Mouse (Mus musculus) liver, embryonic 11.5 days (tissue): ENCODE results near the gene Dnaja2. TPM values are rescaled to one million over a fixed set of nuclear protein-coding genes. Genes with fewer than 3 reads are reported as not detected.

ENCODE experiments used
- ATAC-seq: fragments of 200-750 bp; cut with Nextera tagmentation; replicated peaks from 2 replicates; pipeline ENCODE4 v1.8.0; 2017; ENCODE audit warnings: moderate number of reproducible peaks, mild to moderate bottlenecking, moderate TSS enrichment, moderate library complexity; ENCODE audit not compliant: low FRiP score
- DNase-seq: peaks from one replicate; pipeline ENCODE4 v3.0.0-alpha.2; 2017; ENCODE audit warnings: low spot score
- H3K27ac ChIP-seq: fragments of 300-500 bp; sonication (generic); 2 replicates; pipeline ENCODE4 v1.5.1; 2014; ENCODE audit warnings: mild to moderate bottlenecking, low read depth, low read length, control low read depth
- H3K27me3 ChIP-seq: fragments of 300-500 bp; sonication (generic); replicated peaks from 2 replicates; pipeline ENCODE4 v1.6.1; 2014; ENCODE audit warnings: low read length, mixed read lengths; ENCODE audit not compliant: control insufficient read depth, insufficient read depth
- H3K36me3 ChIP-seq: fragments of 300-500 bp; sonication (generic); 2 replicates; pipeline ENCODE4 v1.6.1; 2014; ENCODE audit warnings: mild to moderate bottlenecking, low read length, moderate library complexity, mixed read lengths; ENCODE audit not compliant: control insufficient read depth, insufficient read depth
- H3K4me1 ChIP-seq: fragments of 300-500 bp; sonication (generic); replicated peaks from 2 replicates; pipeline ENCODE4 v1.6.1; 2014; ENCODE audit warnings: low read length, mixed read lengths; ENCODE audit not compliant: control insufficient read depth, insufficient read depth
- H3K4me2 ChIP-seq: fragments of 300-500 bp; sonication (generic); 2 replicates; pipeline ENCODE4 v1.6.1; 2014; ENCODE audit warnings: mild to moderate bottlenecking, control low read depth, moderate library complexity
- H3K4me3 ChIP-seq: fragments of 300-500 bp; sonication (generic); 2 replicates; pipeline ENCODE4 v1.5.1; 2014; ENCODE audit warnings: low read depth, low read length, control low read depth
- H3K9ac ChIP-seq: fragments of 300-500 bp; sonication (generic); 2 replicates; pipeline ENCODE4 v1.6.1; 2014; ENCODE audit warnings: low read depth, low read length, control low read depth
- H3K9me3 ChIP-seq: fragments of 300-500 bp; sonication (generic); 2 replicates; pipeline ENCODE4 v1.6.1; 2016; ENCODE audit warnings: low read length, inconsistent platforms, mixed read lengths; ENCODE audit not compliant: control insufficient read depth
- WGBS: fragments of 180-500 bp; shearing (Covaris S2); extraction: QIAGEN DNeasy Blood & Tissue Kit; methylation state at CpG from one replicate; pipeline ENCODE4 v1.1.7; 2014; 5-methylcytosine and 5-hydroxymethylcytosine counted together
- polyA plus RNA-seq: library from polyadenylated mRNA; unstranded; fragments of >200 nt; fragmentation: Nextera tagmentation; extraction: Ambion mirVana; gene quantifications from 2 replicates; pipeline ENCODE4 v1.2.1, GENCODE M21; 2014

Dnaja2 gene
- polyA plus RNA-seq, 1 experiment from 2014 or later, result 163 TPM

- no peaks in the 10 kb centered on the region for H3K27me3 ChIP-seq
- no peak for DNase-seq
- no peak overlapping the region for H3K9ac ChIP-seq
- no peak overlapping the region for H3K27ac ChIP-seq
- 60% methylated on average over 3 of the region's 3 CpGs for WGBS
- no peak overlapping the region for H3K4me3 ChIP-seq
- no peak for ATAC-seq
- H3K36me3 ChIP-seq, result no peaks in the 10 kb centered on the region
- H3K9me3 ChIP-seq, result no peaks in the 10 kb centered on the region
- H3K4me1 ChIP-seq, result no peaks in the 10 kb centered on the region
- no peak overlapping the region for H3K4me2 ChIP-seq
Observed at GRCm38 (mm10) chr8:85593324-85593723, 38.2 kb upstream of the Dnaja2 start.

- ATAC-seq, result no peak
- no peak for DNase-seq
- no peak overlapping the region for H3K4me3 ChIP-seq
- H3K4me1 ChIP-seq, result no peaks in the 10 kb centered on the region
- no peak overlapping the region for H3K27ac ChIP-seq
- WGBS, result 83% methylated on average over 1 of the region's 1 CpGs
- H3K36me3 ChIP-seq, result no peaks in the 10 kb centered on the region
- no peak overlapping the region for H3K9ac ChIP-seq
- no peaks in the 10 kb centered on the region for H3K27me3 ChIP-seq
- H3K4me2 ChIP-seq, result no peak overlapping the region
- no peaks in the 10 kb centered on the region for H3K9me3 ChIP-seq
Observed at GRCm38 (mm10) chr8:85591532-85591931, 36.4 kb upstream of the Dnaja2 start.

GRCm38 (mm10) chr8:85590258-85590657, 35.1 kb upstream of the Dnaja2 start:
- H3K4me1 ChIP-seq, result no peaks in the 10 kb centered on the region
- no peak for ATAC-seq
- H3K9ac ChIP-seq, result no peak overlapping the region
- H3K36me3 ChIP-seq, result no peaks in the 10 kb centered on the region
- H3K27me3 ChIP-seq, result no peaks in the 10 kb centered on the region
- H3K4me3 ChIP-seq, result no peak overlapping the region
- H3K4me2 ChIP-seq, result no peak overlapping the region
- no peak overlapping the region for H3K27ac ChIP-seq
- H3K9me3 ChIP-seq, result no peaks in the 10 kb centered on the region
- no peak for DNase-seq
- 76% methylated on average over 1 of the region's 1 CpGs for WGBS

GRCm38 (mm10) chr8:85588596-85588995, 33.5 kb upstream of the Dnaja2 start:
- no peak overlapping the region for H3K27ac ChIP-seq
- no peak overlapping the region for H3K4me3 ChIP-seq

GRCm38 (mm10) chr8:85577666-85578065, 22.5 kb upstream of the Dnaja2 start:
- Histone ChIP-seq H3K36me3 (no peaks in the 10 kb centered on the region), H3K9me3 (no peaks in the 10 kb centered on the region), H3K27ac (no peak overlapping the region), H3K9ac (no peak overlapping the region), H3K4me3 (no peak overlapping the region), H3K4me1 (no peaks in the 10 kb centered on the region), H3K4me2 (no peak overlapping the region), H3K27me3 (no peaks in the 10 kb centered on the region)
- WGBS, result 84% methylated on average over 3 of the region's 3 CpGs
- ATAC-seq (no peak), DNase-seq (no peak)

More at GRCm38 (mm10) chr8:85588596-85588995, 33.5 kb upstream of the Dnaja2 start:
- Histone ChIP-seq H3K4me2 (no peak overlapping the region), H3K27me3 (no peaks in the 10 kb centered on the region), H3K9ac (no peak overlapping the region), H3K36me3 (no peaks in the 10 kb centered on the region), H3K9me3 (no peaks in the 10 kb centered on the region), H3K4me1 (no peaks in the 10 kb centered on the region)
- WGBS, result 74% methylated on average over 2 of the region's 2 CpGs
- DNase-seq (no peak), ATAC-seq (no peak)

- Histone ChIP-seq H3K27me3 (no peaks in the 10 kb centered on the region), H3K4me3 (no peak overlapping the region), H3K4me2 (no peak overlapping the region), H3K9me3 (no peaks in the 10 kb centered on the region), H3K4me1 (no peaks in the 10 kb centered on the region), H3K9ac (no peak overlapping the region), H3K27ac (no peak overlapping the region), H3K36me3 (no peaks in the 10 kb centered on the region)
- no peak for DNase-seq
- 76% methylated on average over 2 of the region's 2 CpGs for WGBS
- no peak for ATAC-seq
Observed at GRCm38 (mm10) chr8:85573972-85574496, 18.9 kb upstream of the Dnaja2 start.

- Histone ChIP-seq H3K9me3 (no peaks in the 10 kb centered on the region), H3K9ac (no peak overlapping the region), H3K4me2 (no peak overlapping the region), H3K4me1 (no peaks in the 10 kb centered on the region), H3K4me3 (no peak overlapping the region), H3K27me3 (no peaks in the 10 kb centered on the region), H3K27ac (no peak overlapping the region), H3K36me3 (no peaks in the 10 kb centered on the region)
- no peak for DNase-seq
- no peak for ATAC-seq
- 65% methylated on average over 4 of the region's 4 CpGs for WGBS
Observed at GRCm38 (mm10) chr8:85570466-85570865, 15.3 kb upstream of the Dnaja2 start.

- H3K27ac ChIP-seq, result no peak overlapping the region
- H3K27me3 ChIP-seq, result no peaks in the 10 kb centered on the region
- no peaks in the 10 kb centered on the region for H3K9me3 ChIP-seq
- no peak for DNase-seq
- H3K9ac ChIP-seq, result no peak overlapping the region
- H3K4me3 ChIP-seq, result no peak overlapping the region
- no peak for ATAC-seq
- no peak overlapping the region for H3K4me2 ChIP-seq
- 0 out of 2 replicates have a peak, but pooled peaks cover 3% of the 10 kb centered on the region for H3K4me1 ChIP-seq
- 83% methylated on average over 2 of the region's 2 CpGs for WGBS
- H3K36me3 ChIP-seq, result no peaks in the 10 kb centered on the region
Observed at GRCm38 (mm10) chr8:85567801-85568200, 12.7 kb upstream of the Dnaja2 start.

GRCm38 (mm10) chr8:85565186-85565585, 10.0 kb upstream of the Dnaja2 start:
- Histone ChIP-seq H3K4me3 (no peak overlapping the region), H3K36me3 (no peaks in the 10 kb centered on the region), H3K4me2 (no peak overlapping the region), H3K9ac (no peak overlapping the region), H3K9me3 (no peaks in the 10 kb centered on the region), H3K27ac (no peak overlapping the region), H3K4me1 (0 out of 2 replicates have a peak, but pooled peaks cover 3% of the 10 kb centered on the region), H3K27me3 (no peaks in the 10 kb centered on the region)
- WGBS, result 52% methylated on average over 3 of the region's 3 CpGs
- DNase-seq (no peak), ATAC-seq (no peak)
